Mouse (Mus musculus): ENCODE measurements at regions not wholly inside any gene's neighbourhood (a gene's known extent, or its start where the extent isn't known, plus 50 kb on each side); places are given as distances from the start of the nearest gene placed in this dataset.

GRCm38 (mm10) chr12:9091951-9092350 lies 62.2 kb downstream of the Ttc32 start:
- WGBS, result 87% methylated on average over 6 of the region's 6 CpGs
- Histone ChIP-seq H3K27ac (ENCODE audit: insufficient read depth, low read length) (no peak overlapping the region), H3K36me3 (ENCODE audit: control insufficient read depth, insufficient read depth, low read length) (no peaks in the 10 kb centered on the region), H3K27me3 (ENCODE audit: control insufficient read depth, insufficient read depth, low read length) (no peaks in the 10 kb centered on the region), H3K4me3 (ENCODE audit: extremely low read depth, insufficient read depth, insufficient read length) (no peak overlapping the region), H3K4me1 (ENCODE audit: control insufficient read depth, insufficient read depth, insufficient read length) (no peaks in the 10 kb centered on the region)
- TF ChIP-seq CTCF (IDR thresholded peaks at IDR 0.05; ENCODE audit: extremely low read depth, insufficient read depth, insufficient read length, insufficient replicate concordance) (no peak), POLR2A (IDR thresholded peaks at IDR 0.05; ENCODE audit: low read depth, low read length) (no peak)
- DNase-seq (ENCODE audit: low read depth in 1 of 2, low spot score in 2 of 2), result no peak

GRCm38 (mm10) chr12:9095061-9095460 lies 65.3 kb downstream of the Ttc32 start:
- Histone ChIP-seq H3K36me3 (ENCODE audit: control insufficient read depth, insufficient read depth, low read length) (no peaks in the 10 kb centered on the region), H3K4me1 (ENCODE audit: control insufficient read depth, insufficient read depth, insufficient read length) (no peaks in the 10 kb centered on the region), H3K27ac (ENCODE audit: insufficient read depth, low read length) (no peak overlapping the region), H3K4me3 (ENCODE audit: extremely low read depth, insufficient read depth, insufficient read length) (no peak overlapping the region), H3K27me3 (ENCODE audit: control insufficient read depth, insufficient read depth, low read length) (no peaks in the 10 kb centered on the region)
- DNase-seq (ENCODE audit: low read depth in 1 of 2, low spot score in 2 of 2), result no peak
- no peak for TF ChIP-seq CTCF (IDR thresholded peaks at IDR 0.05; ENCODE audit: extremely low read depth, insufficient read depth, insufficient read length, insufficient replicate concordance)
- no peak for TF ChIP-seq POLR2A (IDR thresholded peaks at IDR 0.05; ENCODE audit: low read depth, low read length)

GRCm38 (mm10) chr12:9106416-9106815 lies 76.6 kb downstream of the Ttc32 start:
- H3K36me3 ChIP-seq (ENCODE audit: control insufficient read depth, insufficient read depth, low read length), result no peaks in the 10 kb centered on the region
- 56% methylated on average over 3 of the region's 3 CpGs for WGBS
- TF ChIP-seq CTCF (IDR thresholded peaks at IDR 0.05; ENCODE audit: extremely low read depth, insufficient read depth, insufficient read length, insufficient replicate concordance) (no peak), POLR2A (IDR thresholded peaks at IDR 0.05; ENCODE audit: low read depth, low read length) (no peak)
- no peak overlapping the region for H3K4me3 ChIP-seq (ENCODE audit: extremely low read depth, insufficient read depth, insufficient read length)
- H3K27ac ChIP-seq (ENCODE audit: insufficient read depth, low read length), result no peak overlapping the region
- no peaks in the 10 kb centered on the region for H3K27me3 ChIP-seq (ENCODE audit: control insufficient read depth, insufficient read depth, low read length)
- peaks cover 3% of the 10 kb centered on the region; the same call in 1 of the 2 replicates for H3K4me1 ChIP-seq (ENCODE audit: control insufficient read depth, insufficient read depth, insufficient read length)
- no peak for DNase-seq (ENCODE audit: low read depth in 1 of 2, low spot score in 2 of 2)

GRCm38 (mm10) chr12:9109806-9110205 lies 80.0 kb downstream of the Ttc32 start:
- TF ChIP-seq POLR2A (IDR thresholded peaks at IDR 0.05; ENCODE audit: low read depth, low read length) (no peak), CTCF (IDR thresholded peaks at IDR 0.05; ENCODE audit: extremely low read depth, insufficient read depth, insufficient read length, insufficient replicate concordance) (no peak)

GRCm38 (mm10) chr12:9112161-9112674 lies 82.4 kb downstream of the Ttc32 start:
- 79% methylated on average over 3 of the region's 3 CpGs for WGBS
- no peak for TF ChIP-seq POLR2A (IDR thresholded peaks at IDR 0.05; ENCODE audit: low read depth, low read length)
- TF ChIP-seq CTCF (IDR thresholded peaks at IDR 0.05; ENCODE audit: extremely low read depth, insufficient read depth, insufficient read length, insufficient replicate concordance), result no peak

More at GRCm38 (mm10) chr12:9109806-9110205, 80.0 kb downstream of the Ttc32 start:
- no peaks in the 10 kb centered on the region for H3K36me3 ChIP-seq (ENCODE audit: control insufficient read depth, insufficient read depth, low read length)
- peaks cover 3% of the 10 kb centered on the region; the same call in 1 of the 2 replicates for H3K4me1 ChIP-seq (ENCODE audit: control insufficient read depth, insufficient read depth, insufficient read length)
- H3K4me3 ChIP-seq (ENCODE audit: extremely low read depth, insufficient read depth, insufficient read length), result no peak overlapping the region
- WGBS, result 64% methylated on average over 7 of the region's 7 CpGs
- no peak overlapping the region for H3K27ac ChIP-seq (ENCODE audit: insufficient read depth, low read length)
- DNase-seq (ENCODE audit: low read depth in 1 of 2, low spot score in 2 of 2), result no peak
- H3K27me3 ChIP-seq (ENCODE audit: control insufficient read depth, insufficient read depth, low read length), result no peaks in the 10 kb centered on the region

GRCm38 (mm10) chr12:9113652-9114051 lies 83.9 kb downstream of the Ttc32 start:
- Histone ChIP-seq H3K4me3 (ENCODE audit: extremely low read depth, insufficient read depth, insufficient read length) (no peak overlapping the region), H3K4me1 (ENCODE audit: control insufficient read depth, insufficient read depth, insufficient read length) (no peaks in the 10 kb centered on the region), H3K27ac (ENCODE audit: insufficient read depth, low read length) (no peak overlapping the region), H3K27me3 (ENCODE audit: control insufficient read depth, insufficient read depth, low read length) (no peaks in the 10 kb centered on the region), H3K36me3 (ENCODE audit: control insufficient read depth, insufficient read depth, low read length) (no peaks in the 10 kb centered on the region)
- WGBS, result 78% methylated on average over 6 of the region's 6 CpGs
- TF ChIP-seq CTCF (IDR thresholded peaks at IDR 0.05; ENCODE audit: extremely low read depth, insufficient read depth, insufficient read length, insufficient replicate concordance), result no peak
- no peak for TF ChIP-seq POLR2A (IDR thresholded peaks at IDR 0.05; ENCODE audit: low read depth, low read length)
- DNase-seq (ENCODE audit: low read depth in 1 of 2, low spot score in 2 of 2), result no peak

More at GRCm38 (mm10) chr12:9112161-9112674, 82.4 kb downstream of the Ttc32 start:
- DNase-seq (ENCODE audit: low read depth in 1 of 2, low spot score in 2 of 2), result no peak
- Histone ChIP-seq H3K4me3 (ENCODE audit: extremely low read depth, insufficient read depth, insufficient read length) (no peak overlapping the region), H3K36me3 (ENCODE audit: control insufficient read depth, insufficient read depth, low read length) (no peaks in the 10 kb centered on the region), H3K27ac (ENCODE audit: insufficient read depth, low read length) (no peak overlapping the region), H3K27me3 (ENCODE audit: control insufficient read depth, insufficient read depth, low read length) (no peaks in the 10 kb centered on the region), H3K4me1 (ENCODE audit: control insufficient read depth, insufficient read depth, insufficient read length) (peaks cover 2% of the 10 kb centered on the region; the same call in 1 of the 2 replicates)

- Histone ChIP-seq H3K27me3 (ENCODE audit: control insufficient read depth, insufficient read depth, low read length) (no peaks in the 10 kb centered on the region), H3K27ac (ENCODE audit: insufficient read depth, low read length) (no peak overlapping the region), H3K36me3 (ENCODE audit: control insufficient read depth, insufficient read depth, low read length) (no peaks in the 10 kb centered on the region), H3K4me3 (ENCODE audit: extremely low read depth, insufficient read depth, insufficient read length) (no peak overlapping the region), H3K4me1 (ENCODE audit: control insufficient read depth, insufficient read depth, insufficient read length) (no peaks in the 10 kb centered on the region)
- WGBS, result 89% methylated on average over 1 of the region's 1 CpGs
- DNase-seq (ENCODE audit: low read depth in 1 of 2, low spot score in 2 of 2), result no peak
- no peak for TF ChIP-seq CTCF (IDR thresholded peaks at IDR 0.05; ENCODE audit: extremely low read depth, insufficient read depth, insufficient read length, insufficient replicate concordance)
- no peak for TF ChIP-seq POLR2A (IDR thresholded peaks at IDR 0.05; ENCODE audit: low read depth, low read length)
Measured at GRCm38 (mm10) chr12:9114061-9114460, 84.3 kb downstream of the Ttc32 start.
